Mouse (Mus musculus) heart, embryonic 11.5 days (tissue): ENCODE measurements at regions not wholly inside any gene's neighbourhood (a gene's known extent, or its start where the extent isn't known, plus 50 kb on each side); places are given as distances from the start of the nearest gene placed in this dataset.

Source experiments
- ATAC-seq: fragments of 200-750 bp; cut with Nextera tagmentation; replicated peaks from 2 replicates; pipeline ENCODE4 v1.8.0; 2017; ENCODE audit warnings: moderate library complexity; ENCODE audit not compliant: insufficient number of reproducible peaks, low FRiP score, low TSS enrichment
- H3K27ac ChIP-seq: fragments of 300-500 bp; sonication (generic); 2 replicates; pipeline ENCODE4 v1.5.1; 2014; ENCODE audit warnings: mild to moderate bottlenecking, low read depth, low read length
- H3K27me3 ChIP-seq: fragments of 300-500 bp; sonication (generic); 2 replicates; pipeline ENCODE4 v1.6.1; 2014; ENCODE audit warnings: mild to moderate bottlenecking, low read length, mixed read lengths; ENCODE audit not compliant: control insufficient read depth, insufficient read depth
- H3K36me3 ChIP-seq: fragments of 300-500 bp; sonication (generic); 2 replicates; pipeline ENCODE4 v1.6.1; 2014; ENCODE audit warnings: mild to moderate bottlenecking, low read length, moderate library complexity, mixed read lengths; ENCODE audit not compliant: control insufficient read depth, insufficient read depth
- H3K4me1 ChIP-seq: fragments of 300-500 bp; sonication (generic); 2 replicates; pipeline ENCODE4 v1.6.1; 2014; ENCODE audit warnings: low read length; ENCODE audit not compliant: control insufficient read depth, insufficient read depth
- H3K4me2 ChIP-seq: fragments of 300-500 bp; sonication (generic); 2 replicates; pipeline ENCODE4 v1.6.1; 2014; ENCODE audit warnings: mild to moderate bottlenecking, moderate library complexity
- H3K4me3 ChIP-seq: fragments of 300-500 bp; sonication (generic); 2 replicates; pipeline ENCODE4 v1.5.1; 2014; ENCODE audit warnings: low read depth, low read length
- H3K9ac ChIP-seq: fragments of 300-500 bp; sonication (generic); 2 replicates; pipeline ENCODE4 v1.6.1; 2014; ENCODE audit warnings: mild to moderate bottlenecking, low read depth, low read length, moderate library complexity
- H3K9me3 ChIP-seq: fragments of 300-500 bp; sonication (generic); replicated peaks from 2 replicates; pipeline ENCODE4 v1.6.1; 2016; ENCODE audit warnings: low read length; ENCODE audit not compliant: control insufficient read depth
- WGBS: fragments of 180-500 bp; shearing (Covaris S2); extraction: QIAGEN DNeasy Blood & Tissue Kit; methylation state at CpG from one replicate; pipeline ENCODE4 v1.1.7; 2014; ENCODE audit not compliant: insufficient replicate concordance; 5-methylcytosine and 5-hydroxymethylcytosine counted together

- Histone ChIP-seq H3K4me2 (no peak overlapping the region), H3K9me3 (no peaks in the 10 kb centered on the region), H3K27me3 (no peaks in the 10 kb centered on the region), H3K4me3 (no peak overlapping the region), H3K27ac (no peak overlapping the region), H3K36me3 (no peaks in the 10 kb centered on the region), H3K4me1 (no peaks in the 10 kb centered on the region), H3K9ac (no peak overlapping the region)
- 75% methylated on average over 3 of the region's 3 CpGs for WGBS
- ATAC-seq: no peak
Measured at GRCm38 (mm10) chr16:78090155-78090554, 211.1 kb upstream of the Cxadr start.

DNA sequence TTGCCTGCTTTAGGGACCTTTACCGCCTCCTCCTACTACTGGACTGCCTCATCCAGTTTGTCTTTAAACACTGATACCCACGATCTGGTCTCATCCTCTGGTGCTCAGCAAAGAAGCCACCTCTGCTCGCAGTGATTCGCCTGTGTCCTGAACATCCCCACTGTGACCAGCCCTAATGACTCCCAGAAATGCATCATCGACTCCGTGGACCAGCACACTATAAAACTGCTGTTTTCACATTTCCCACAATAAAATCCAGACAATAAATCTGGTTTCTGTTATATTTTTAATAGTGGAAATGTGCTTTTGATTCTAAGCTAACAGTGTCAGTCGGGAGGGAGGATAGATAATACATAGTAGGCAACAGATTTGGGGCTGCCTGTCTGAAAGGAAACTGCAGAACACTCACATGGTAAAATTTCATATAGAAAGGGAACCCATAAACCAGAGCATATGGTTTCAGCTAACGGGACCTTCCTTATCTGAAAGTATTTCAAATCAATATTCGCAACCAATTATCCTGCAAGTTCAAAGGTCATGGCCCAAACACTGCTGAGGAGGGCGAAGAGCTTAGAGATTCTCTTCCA, 233.7 kb upstream of the Cxadr start:
- H3K9me3 ChIP-seq: no peaks in the 10 kb centered on the region
- H3K27ac ChIP-seq: no peak overlapping the region
- no peaks in the 10 kb centered on the region for H3K4me1 ChIP-seq
- H3K36me3 ChIP-seq: no peaks in the 10 kb centered on the region
- no peak overlapping the region for H3K4me3 ChIP-seq
- no peak overlapping the region for H3K9ac ChIP-seq
- WGBS: 79% methylated on average over 10 of the region's 10 CpGs
- no peak overlapping the region for H3K4me2 ChIP-seq
- ATAC-seq: no peak
- H3K27me3 ChIP-seq: no peaks in the 10 kb centered on the region

GRCm38 (mm10) chr16:78060516-78060915, 240.8 kb upstream of the Cxadr start:
- no peak overlapping the region for H3K4me2 ChIP-seq
- H3K9me3 ChIP-seq: no peaks in the 10 kb centered on the region
- H3K4me1 ChIP-seq: no peaks in the 10 kb centered on the region
- H3K9ac ChIP-seq: no peak overlapping the region
- WGBS: 63% methylated on average over 6 of the region's 6 CpGs
- ATAC-seq: no peak
- H3K36me3 ChIP-seq: no peaks in the 10 kb centered on the region
- H3K4me3 ChIP-seq: no peak overlapping the region
- no peak overlapping the region for H3K27ac ChIP-seq
- no peaks in the 10 kb centered on the region for H3K27me3 ChIP-seq

GRCm38 (mm10) chr16:78057549-78057948, 243.7 kb upstream of the Cxadr start:
- H3K4me2 ChIP-seq: no peak overlapping the region
- ATAC-seq: no peak
- H3K36me3 ChIP-seq: no peaks in the 10 kb centered on the region
- no peaks in the 10 kb centered on the region for H3K4me1 ChIP-seq
- H3K9ac ChIP-seq: no peak overlapping the region
- no peak overlapping the region for H3K4me3 ChIP-seq
- H3K9me3 ChIP-seq: no peaks in the 10 kb centered on the region
- 64% methylated on average over 3 of the region's 3 CpGs for WGBS
- H3K27me3 ChIP-seq: no peaks in the 10 kb centered on the region
- no peak overlapping the region for H3K27ac ChIP-seq

DNA sequence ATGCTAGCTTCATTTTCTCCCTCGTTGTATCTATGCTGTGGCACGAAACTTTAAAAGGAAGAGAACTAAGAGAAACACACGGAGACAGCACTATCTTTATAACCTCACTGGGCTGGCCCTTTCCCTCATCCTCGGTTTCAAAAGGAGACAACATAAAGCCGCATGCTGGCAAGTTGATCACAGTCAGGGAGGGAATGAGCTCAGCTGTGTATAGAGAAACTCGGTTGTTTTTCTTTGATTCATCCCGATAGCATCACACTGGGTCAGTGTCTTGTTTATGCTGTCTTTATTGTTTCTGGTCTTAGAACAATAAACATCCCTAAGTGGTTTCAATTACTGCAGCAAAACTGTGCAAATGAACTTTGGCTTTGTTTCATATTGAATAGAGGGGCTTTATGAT, 249.2 kb upstream of the Cxadr start:
- no peak for ATAC-seq
- no peaks in the 10 kb centered on the region for H3K9me3 ChIP-seq
- H3K36me3 ChIP-seq: no peaks in the 10 kb centered on the region
- WGBS: 27% methylated on average over 7 of the region's 7 CpGs
- no peak overlapping the region for H3K4me2 ChIP-seq
- H3K27me3 ChIP-seq: no peaks in the 10 kb centered on the region
- H3K4me3 ChIP-seq: no peak overlapping the region
- H3K9ac ChIP-seq: no peak overlapping the region
- H3K27ac ChIP-seq: no peak overlapping the region
- H3K4me1 ChIP-seq: no peaks in the 10 kb centered on the region

GRCm38 (mm10) chr16:78040149-78040920, 261.0 kb upstream of the Cxadr start:
- Histone ChIP-seq H3K9me3 (no peaks in the 10 kb centered on the region), H3K27me3 (no peaks in the 10 kb centered on the region), H3K4me2 (no peak overlapping the region), H3K9ac (no peak overlapping the region), H3K4me1 (no peaks in the 10 kb centered on the region), H3K4me3 (no peak overlapping the region), H3K27ac (no peak overlapping the region), H3K36me3 (no peaks in the 10 kb centered on the region)
- no peak for ATAC-seq
- WGBS: 76% methylated on average over 4 of the region's 4 CpGs

DNA sequence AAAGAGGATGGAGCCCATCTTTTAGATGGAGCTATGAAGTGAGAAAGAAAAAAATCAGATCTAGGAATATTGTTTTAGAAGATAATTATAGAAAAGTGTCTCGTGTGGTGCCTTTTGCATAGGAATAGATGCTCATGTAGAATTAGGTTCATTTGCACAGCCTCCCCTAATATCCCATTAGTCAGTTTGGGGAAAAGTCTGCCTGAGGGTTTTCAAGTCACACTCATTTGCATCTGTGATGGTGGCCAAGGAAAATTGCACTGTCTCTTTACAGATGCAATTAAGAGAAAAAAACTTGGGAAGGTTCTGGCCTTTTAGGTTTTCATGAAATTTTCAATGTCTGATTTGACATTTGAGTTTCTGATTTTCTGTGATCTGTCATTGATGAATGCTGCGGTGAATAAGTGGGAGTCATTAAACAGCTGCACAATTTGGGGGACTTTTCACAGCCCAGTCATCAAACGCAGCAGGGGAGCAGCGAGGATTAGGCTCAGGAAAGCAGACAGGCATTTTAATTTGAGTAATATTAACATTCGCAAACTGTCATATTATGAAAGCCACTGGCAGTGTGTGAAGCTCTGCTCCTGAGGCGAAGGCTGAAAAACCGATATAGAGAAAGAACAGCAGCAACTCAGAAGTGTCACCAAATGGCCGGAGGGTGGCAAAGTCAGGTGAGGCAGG, 281.5 kb upstream of the Cxadr start:
- WGBS: 58% methylated on average over 8 of the region's 8 CpGs
- no peak overlapping the region for H3K9ac ChIP-seq
- ATAC-seq: no peak
- H3K36me3 ChIP-seq: no peaks in the 10 kb centered on the region
- H3K27ac ChIP-seq: no peak overlapping the region
- no peak overlapping the region for H3K4me2 ChIP-seq
- H3K4me3 ChIP-seq: no peak overlapping the region
- H3K4me1 ChIP-seq: no peaks in the 10 kb centered on the region
- no peaks in the 10 kb centered on the region for H3K27me3 ChIP-seq
- no peaks in the 10 kb centered on the region for H3K9me3 ChIP-seq

- WGBS: 61% methylated on average over 2 of the region's 2 CpGs
- Histone ChIP-seq H3K9me3 (no peaks in the 10 kb centered on the region), H3K36me3 (no peaks in the 10 kb centered on the region), H3K4me3 (no peak overlapping the region), H3K27me3 (no peaks in the 10 kb centered on the region), H3K9ac (no peak overlapping the region), H3K4me2 (no peak overlapping the region), H3K27ac (no peak overlapping the region), H3K4me1 (no peaks in the 10 kb centered on the region)
- ATAC-seq: no peak
Measured at GRCm38 (mm10) chr16:78015401-78015800, 285.9 kb upstream of the Cxadr start.
